In the genomic region with DNA sequence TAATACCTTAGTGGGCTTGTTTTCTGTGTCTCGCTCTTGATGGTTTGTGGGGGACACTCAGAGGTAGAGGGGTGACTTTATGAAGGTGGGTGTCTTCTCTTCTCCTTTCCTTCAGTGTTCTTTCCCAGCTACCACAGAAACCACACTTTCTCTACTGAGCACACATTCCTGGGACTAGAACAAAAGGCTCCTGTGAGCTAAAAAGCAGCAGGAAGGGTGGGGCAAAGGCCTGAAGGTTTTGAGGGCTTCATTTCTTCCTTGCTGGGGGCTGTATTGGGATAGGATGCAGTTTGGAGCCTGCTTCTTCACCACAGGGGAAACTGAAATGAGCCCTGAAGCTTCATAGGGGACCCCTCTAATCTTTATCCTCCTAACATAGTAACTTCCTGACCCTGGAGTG, we compare ENCODE assay signal across 11 mouse cellular contexts.
DNase-seq lines count a peak whose midpoint lies in the region; ATAC-seq and TF ChIP-seq lines count a peak whose summit lies in the region.
"Had no signal": no experiment of that assay in that cellular context is flagged by ENCODE, and none has a peak within 500 bp of the region (broad histone marks: within the 10 kb centered on the region; RNA-seq: fewer than 3 reads in every experiment).

No protein-coding gene starts in this region.

- no peaks in the 10 kb centered on the region for H3K9me3 ChIP-seq in heart, postnatal 0 days (replicated peaks; ENCODE audit: control insufficient read depth, low read length)
- no peaks in the 10 kb centered on the region for H3K9me3 ChIP-seq in neural tube, embryonic 13.5 days
- no peaks in the 10 kb centered on the region for H3K9me3 ChIP-seq in embryonic facial prominence, embryonic 10.5 days
- no peaks in the 10 kb centered on the region for H3K9me3 ChIP-seq in stomach, postnatal 0 days (ENCODE audit: control insufficient read depth, low read length)
- H3K9me3 ChIP-seq: G1E had no signal

- peaks cover 15% of the 10 kb centered on the region for H3K4me1 ChIP-seq in heart, postnatal 0 days (ENCODE audit: control insufficient read depth, insufficient read depth)
- H3K4me1 ChIP-seq in neural tube, embryonic 13.5 days (replicated peaks), result peaks cover 17% of the 10 kb centered on the region
- peaks cover 6% of the 10 kb centered on the region for H3K4me1 ChIP-seq in embryonic facial prominence, embryonic 10.5 days
- peaks cover 11% of the 10 kb centered on the region for H3K4me1 ChIP-seq in stomach, postnatal 0 days (replicated peaks; ENCODE audit: control insufficient read depth, insufficient read depth)

- ATAC-seq in heart, postnatal 0 days (ENCODE audit: insufficient read depth, low read depth), result no peak
- no peak; the same call in 1 of the 2 replicates for ATAC-seq in neural tube, embryonic 13.5 days (ENCODE audit: low read depth)
- no peak for ATAC-seq in stomach, postnatal 0 days (ENCODE audit: low FRiP score, low TSS enrichment)

- H3K36me3 ChIP-seq in heart, postnatal 0 days (replicated peaks; ENCODE audit: control insufficient read depth, insufficient read depth, low read length), result no peaks in the 10 kb centered on the region
- H3K36me3 ChIP-seq in neural tube, embryonic 13.5 days, result no peaks in the 10 kb centered on the region
- 0 out of 2 replicates have a peak, but pooled peaks cover 11% of the 10 kb centered on the region for H3K36me3 ChIP-seq in embryonic facial prominence, embryonic 10.5 days (replicated peaks)
- H3K36me3 ChIP-seq in stomach, postnatal 0 days (ENCODE audit: control insufficient read depth, insufficient read depth, low read length), result no peaks in the 10 kb centered on the region

- no peak overlapping the region for H3K4me3 ChIP-seq in heart, postnatal 0 days (ENCODE audit: low read depth, low read length)
- no peak overlapping the region for H3K4me3 ChIP-seq in neural tube, embryonic 13.5 days
- no peak overlapping the region for H3K4me3 ChIP-seq in embryonic facial prominence, embryonic 10.5 days
- no peak overlapping the region for H3K4me3 ChIP-seq in stomach, postnatal 0 days (ENCODE audit: low read depth, low read length)

- no peak for TF ChIP-seq CTCF in heart, postnatal 0 days (IDR thresholded peaks at IDR 0.05; ENCODE audit: low read depth)
- TF ChIP-seq CTCF in stomach, postnatal 0 days (IDR thresholded peaks at IDR 0.05; ENCODE audit: low read depth), result no peak

- no peak overlapping the region for H3K4me2 ChIP-seq in heart, postnatal 0 days (ENCODE audit: low read depth, low read length)
- no peak overlapping the region for H3K4me2 ChIP-seq in neural tube, embryonic 13.5 days
- H3K4me2 ChIP-seq in stomach, postnatal 0 days (replicated peaks; ENCODE audit: low read depth), result no peak overlapping the region

- no peak for TF ChIP-seq EP300 in heart, postnatal 0 days (IDR thresholded peaks at IDR 0.05; ENCODE audit: low read depth)
- no peak for TF ChIP-seq EP300 in stomach, postnatal 0 days (optimal IDR thresholded peaks at IDR 0.05)

- H3K27ac ChIP-seq in heart, postnatal 0 days (ENCODE audit: low read depth), result peak overlapping the region; percentile 66
- 0 out of 2 replicates have a peak overlapping the region, but pooled peaks have one; percentile 42 for H3K27ac ChIP-seq in neural tube, embryonic 13.5 days (replicated peaks)
- peak overlapping the region; percentile 44; the same call in 1 of the 2 replicates for H3K27ac ChIP-seq in embryonic facial prominence, embryonic 10.5 days (replicated peaks)
- peak overlapping the region; percentile 76 for H3K27ac ChIP-seq in stomach, postnatal 0 days (replicated peaks)
- H3K27ac ChIP-seq: macrophage had no signal

- H3K9ac ChIP-seq in heart, postnatal 0 days (replicated peaks; ENCODE audit: low read depth, low read length), result no peak overlapping the region
- no peak overlapping the region for H3K9ac ChIP-seq in neural tube, embryonic 13.5 days
- H3K9ac ChIP-seq in stomach, postnatal 0 days (ENCODE audit: low read length), result no peak overlapping the region

- H3K27me3 ChIP-seq in heart, postnatal 0 days (ENCODE audit: control insufficient read depth, insufficient read depth, low read length), result no peaks in the 10 kb centered on the region
- no peaks in the 10 kb centered on the region for H3K27me3 ChIP-seq in neural tube, embryonic 13.5 days
- no peaks in the 10 kb centered on the region for H3K27me3 ChIP-seq in embryonic facial prominence, embryonic 10.5 days (replicated peaks; ENCODE audit: low read depth, poor library complexity, severe bottlenecking)
- H3K27me3 ChIP-seq in stomach, postnatal 0 days (ENCODE audit: control insufficient read depth, insufficient read depth, low read length), result no peaks in the 10 kb centered on the region

- WGBS in heart, postnatal 0 days, result 90% methylated on average over 1 of the region's 1 CpGs
- 90% methylated on average over 1 of the region's 1 CpGs for WGBS in neural tube, embryonic 13.5 days
- 93% methylated on average over 1 of the region's 1 CpGs for WGBS in embryonic facial prominence, embryonic 10.5 days
- 85% methylated on average over 1 of the region's 1 CpGs for WGBS in stomach, postnatal 0 days

- no peak for DNase-seq in heart, postnatal 0 days (ENCODE audit: low spot score)
- DNase-seq in heart, postnatal 4 days, result no peak
- no peak for DNase-seq in neural tube, embryonic 10.5 days (ENCODE audit: extremely low spot score, low spot score)
- DNase-seq in embryonic facial prominence, embryonic 10.5 days (ENCODE audit: low spot score), result no peak
- no peak for DNase-seq in stomach, postnatal 0 days (ENCODE audit: low spot score)
- DNase-seq in adrenal gland, adult 8-10 months, result no peak
- DNase-seq: cerebellum, adult 9-10 months; right cerebral cortex, postnatal 25 days had no signal
